Mouse (Mus musculus): ENCODE results near the gene Ybey. TPM values are rescaled to one million over a fixed set of nuclear protein-coding genes. Genes with fewer than 3 reads are reported as not detected.

Gene Ybey
- polyA plus RNA-seq (2017; shearing (Covaris generic)) = 5.0 TPM

DNA sequence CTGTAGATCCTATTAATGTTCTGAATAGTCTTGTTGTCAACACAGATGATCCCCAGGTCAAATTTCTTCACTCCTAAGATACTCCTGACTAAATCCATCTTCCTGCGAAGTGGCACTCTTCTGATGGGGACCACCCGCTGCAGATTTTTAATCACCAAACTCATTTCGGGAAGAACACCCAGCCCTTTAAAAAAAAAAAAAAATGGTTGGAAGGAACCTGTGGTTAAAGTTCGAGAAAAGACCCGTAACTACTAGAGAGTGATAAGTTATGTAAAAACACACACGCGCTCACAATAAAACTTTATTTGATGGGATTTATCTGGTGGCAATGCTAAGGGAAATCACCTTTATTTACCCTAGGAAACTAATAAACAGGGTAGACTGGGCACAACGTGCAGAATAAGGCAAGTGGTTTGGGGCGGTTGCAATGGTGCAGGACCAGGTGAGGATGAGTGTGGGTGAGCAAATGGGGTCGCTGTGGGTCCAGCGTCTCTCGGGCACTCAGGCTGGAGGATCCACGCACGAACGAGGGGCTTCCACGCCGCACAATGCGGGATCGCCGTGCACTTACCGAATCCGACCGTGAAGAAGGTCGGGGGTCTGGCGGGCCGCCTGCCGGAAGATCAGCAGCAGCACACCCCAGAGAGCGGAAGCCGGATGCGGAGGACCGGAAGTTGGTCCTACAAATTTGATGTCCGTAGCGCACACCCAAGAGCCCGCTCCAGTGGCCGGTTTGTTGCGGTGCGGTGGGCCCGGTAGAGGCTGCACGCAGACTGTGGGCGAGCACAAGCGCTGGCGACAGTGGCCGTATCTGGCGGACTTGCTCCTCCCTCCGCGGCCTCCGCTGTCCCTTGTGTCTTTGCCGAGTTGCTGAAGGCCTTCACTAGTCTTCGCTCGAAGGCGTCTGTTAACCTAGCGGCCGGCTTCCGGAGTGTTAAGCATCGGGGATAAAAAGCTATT is at the start of gene Ybey, which contains the start of gene Mcm3ap:
Gene Ybey (minus strand): TSS at position 912 of the 960 bp plus-strand sequence.
Gene Mcm3ap (plus strand): TSS at position 725 of the 960 bp plus-strand sequence.

DNA sequence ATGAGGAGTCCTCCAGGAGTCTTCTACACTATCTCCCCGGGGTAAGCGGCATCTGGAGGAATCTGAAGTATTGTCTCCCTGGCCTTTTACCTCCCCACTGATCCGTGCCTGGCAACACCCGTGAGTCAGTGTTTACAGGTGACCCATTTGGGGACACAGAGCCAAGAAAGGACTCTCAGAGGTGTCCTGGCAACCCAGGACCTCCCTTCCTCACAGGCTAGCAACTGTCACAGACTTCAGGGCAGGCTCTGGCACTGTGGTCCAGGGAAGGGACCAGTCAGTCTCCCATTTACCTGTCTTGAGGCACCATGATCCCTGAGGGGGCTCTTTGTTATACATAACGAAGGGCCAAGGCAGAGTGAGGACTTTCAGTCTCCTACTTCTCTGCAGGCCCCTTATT is 20.1 kb downstream of the Ybey start, which contains the start of gene 2610028H24Rik:
Gene 2610028H24Rik (plus strand): TSS at position 231 of the 400 bp plus-strand sequence.

DNA sequence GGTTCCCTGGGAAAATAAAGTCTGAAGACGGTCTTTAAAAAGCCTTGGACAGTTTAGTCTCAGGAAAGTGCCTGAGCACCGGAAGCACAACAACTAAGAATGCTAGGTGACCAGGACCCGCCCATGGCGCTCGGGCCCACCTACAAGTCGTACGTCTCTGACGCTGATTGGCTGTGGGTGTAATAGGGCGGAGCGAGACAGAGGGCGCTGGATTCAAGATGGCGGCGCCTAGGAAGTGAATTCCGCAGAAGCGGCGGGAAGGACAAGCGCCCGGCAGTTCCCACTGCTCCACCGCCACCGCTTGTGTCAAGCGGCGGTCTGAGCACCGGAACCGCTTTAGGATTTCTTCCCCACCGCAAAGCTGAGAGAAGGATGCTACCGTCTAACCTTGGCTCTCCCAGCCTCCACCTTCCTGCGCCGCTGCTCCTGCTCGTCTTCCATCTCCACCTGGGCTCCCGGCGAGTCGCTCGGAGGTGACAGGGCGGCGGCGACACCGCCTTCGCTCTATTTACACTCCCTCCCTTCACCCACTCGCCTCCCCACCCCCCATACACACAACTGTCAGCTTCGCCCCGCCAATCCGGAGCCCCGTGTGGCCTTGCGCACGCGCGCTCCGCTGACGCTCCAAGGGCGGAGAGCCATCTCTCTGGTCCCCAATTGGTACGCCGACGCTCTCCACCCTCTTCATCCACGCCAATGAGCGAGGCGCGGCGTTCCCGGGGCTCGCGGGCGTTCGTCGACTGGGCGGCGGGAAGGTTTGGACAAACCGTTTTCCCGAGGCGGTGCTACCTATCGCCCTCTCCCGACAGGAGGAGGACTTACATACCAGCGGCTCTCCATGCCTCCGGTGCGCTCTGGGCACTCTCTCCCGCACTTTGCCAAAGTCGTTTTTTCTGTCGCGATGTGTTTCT is 26.5 kb downstream of the Ybey start, which contains the start of gene Pcnt:
Gene Pcnt (minus strand): TSS at position 609 of the 911 bp plus-strand sequence.

DNA sequence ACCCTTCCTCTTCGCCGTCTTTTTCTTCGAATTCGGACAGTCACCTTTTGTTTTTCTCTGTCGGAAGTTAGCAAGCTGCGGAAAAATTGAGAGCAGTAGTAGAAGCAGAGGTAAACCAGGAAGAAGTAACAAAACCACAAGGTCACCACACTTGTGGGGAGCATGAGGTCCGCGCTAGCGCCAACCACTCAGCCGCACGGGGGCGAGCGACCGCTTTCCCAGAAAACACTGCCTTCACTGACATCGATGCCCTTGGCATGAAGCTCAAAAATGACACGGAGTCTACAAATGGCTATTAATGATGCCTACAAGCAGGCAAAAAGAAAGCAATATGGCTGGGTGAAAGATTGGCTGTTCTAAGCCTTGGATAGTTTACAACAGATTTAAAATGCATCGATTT is 28.6 kb downstream of the Ybey start, which contains the start of gene AC141477.1:
Gene AC141477.1 (minus strand): TSS at position 164 of the 400 bp plus-strand sequence.

Other genes starting within 250 kb of the Ybey start
- 38.2 TPM for gene Prmt2, start 231.2 kb downstream of the Ybey start, polyA plus RNA-seq (2017; shearing (Covaris generic))
- not detected for gene S100b, start 215.3 kb downstream of the Ybey start, polyA plus RNA-seq (2017; shearing (Covaris generic))
- gene Dip2a, start 123.8 kb downstream of the Ybey start, polyA plus RNA-seq (2017; shearing (Covaris generic)) = 2.2 TPM
- 17.8 TPM for gene AC141477.1, start 28.7 kb downstream of the Ybey start, polyA plus RNA-seq (2017; shearing (Covaris generic))
- 28.5 TPM for gene Pcnt, start 26.3 kb downstream of the Ybey start, polyA plus RNA-seq (2017; shearing (Covaris generic))
- not detected for gene 2610028H24Rik, start 20.0 kb downstream of the Ybey start, polyA plus RNA-seq (2017; shearing (Covaris generic))
- gene Mcm3ap, start 187 bp downstream of the Ybey start, polyA plus RNA-seq (2017; shearing (Covaris generic)) = 91.4 TPM
- 19.7 TPM for gene Lss, start 62.5 kb upstream of the Ybey start, polyA plus RNA-seq (2017; shearing (Covaris generic))
- gene Spatc1l, start 93.2 kb upstream of the Ybey start, polyA plus RNA-seq (2017; shearing (Covaris generic)) = not detected
- gene Ftcd, start 106.5 kb upstream of the Ybey start, polyA plus RNA-seq (2017; shearing (Covaris generic)) = not detected
- not detected for gene Col6a2, start 154.5 kb upstream of the Ybey start, polyA plus RNA-seq (2017; shearing (Covaris generic))

Data from inflammation-experienced regulatory T-cells, adult 16 weeks (primary cell).